Mouse (Mus musculus) hindbrain, embryonic 16.5 days (tissue): ENCODE results near the gene Limch1. TPM values are rescaled to one million over a fixed set of nuclear protein-coding genes. Genes with fewer than 3 reads are reported as not detected.
A peak's percentile ranks its signal among the peaks of the same experiment; 100 is the strongest.

Source experiments
- ATAC-seq: fragments of 200-750 bp; cut with Nextera tagmentation; 2 replicates; pipeline ENCODE4 v1.8.0; 2017; ENCODE audit warnings: moderate TSS enrichment, moderate library complexity
- H3K27ac ChIP-seq: fragments of 300-500 bp; sonication (generic); 2 replicates; pipeline ENCODE4 v1.5.1; 2014; ENCODE audit warnings: low read depth, mild to moderate bottlenecking, control low read depth, low read length, moderate library complexity
- H3K27me3 ChIP-seq: fragments of 300-500 bp; sonication (generic); replicated peaks from 2 replicates; pipeline ENCODE4 v1.6.1; 2014; ENCODE audit warnings: low read length; ENCODE audit not compliant: control insufficient read depth, insufficient read depth
- H3K36me3 ChIP-seq: fragments of 300-500 bp; sonication (generic); 2 replicates; pipeline ENCODE4 v1.6.1; 2014; ENCODE audit warnings: mild to moderate bottlenecking, low read length, moderate library complexity, mixed read lengths; ENCODE audit not compliant: control insufficient read depth, insufficient read depth
- H3K4me1 ChIP-seq: fragments of 300-500 bp; sonication (generic); 2 replicates; pipeline ENCODE4 v1.6.1; 2014; ENCODE audit warnings: low read depth, low read length; ENCODE audit not compliant: control insufficient read depth, insufficient read depth
- H3K4me2 ChIP-seq: fragments of 300-500 bp; sonication (generic); 2 replicates; pipeline ENCODE4 v1.6.1; 2014; ENCODE audit warnings: mild to moderate bottlenecking, low read length, control low read depth, moderate library complexity
- H3K4me3 ChIP-seq: fragments of 300-500 bp; sonication (generic); 2 replicates; pipeline ENCODE4 v1.5.1; 2014; ENCODE audit warnings: mild to moderate bottlenecking, low read length, control low read depth, moderate library complexity
- H3K9ac ChIP-seq: fragments of 300-500 bp; sonication (generic); 2 replicates; pipeline ENCODE4 v1.6.1; 2014; ENCODE audit warnings: low read depth, mild to moderate bottlenecking, control low read depth, low read length, moderate library complexity
- H3K9me3 ChIP-seq: fragments of 300-500 bp; sonication (generic); 2 replicates; pipeline ENCODE4 v1.6.1; 2014; ENCODE audit warnings: mild to moderate bottlenecking, low read length, moderate library complexity; ENCODE audit not compliant: control insufficient read depth
- WGBS: fragments of 180-500 bp; shearing (Covaris S2); extraction: QIAGEN DNeasy Blood & Tissue Kit; methylation state at CpG from one replicate; pipeline ENCODE4 v1.1.7; 2014; 5-methylcytosine and 5-hydroxymethylcytosine counted together
- polyA plus RNA-seq: library from polyadenylated mRNA; unstranded; fragments of >200 nt; fragmentation: Nextera tagmentation; extraction: Ambion mirVana; gene quantifications from 2 replicates; pipeline ENCODE4 v1.2.1, GENCODE M21; 2015

Gene Limch1
- 48.4 and 50.1 TPM in 2 replicates for polyA plus RNA-seq

- Histone ChIP-seq H3K27me3 (no peaks in the 10 kb centered on the region), H3K36me3 (no peaks in the 10 kb centered on the region), H3K4me1 (peaks cover 24% of the 10 kb centered on the region), H3K4me3 (peak within 1 kb of the TSS; percentile 76), H3K9ac (peak within 1 kb of the TSS; percentile 83), H3K4me2 (peak within 1 kb of the TSS; percentile 82), H3K9me3 (no peaks in the 10 kb centered on the region), H3K27ac (peak within 1 kb of the TSS; percentile 88)
- 0% methylated on average over 33 of the region's 50 CpGs for WGBS
- ATAC-seq = peak; percentile 87
These were observed at the start of gene Limch1 for GRCm38 (mm10) chr5:66745390-66745995. Limch1 (plus strand) TSS chr5:66745827.

- no peak overlapping the region for H3K4me2 ChIP-seq
- no peak overlapping the region for H3K9ac ChIP-seq
- ATAC-seq = 0 out of 2 replicates have a peak, but pooled peaks have one; percentile 37
- no peak overlapping the region for H3K4me3 ChIP-seq
- H3K27ac ChIP-seq = no peak overlapping the region
- no peaks in the 10 kb centered on the region for H3K9me3 ChIP-seq
- H3K36me3 ChIP-seq = no peaks in the 10 kb centered on the region
- no peaks in the 10 kb centered on the region for H3K27me3 ChIP-seq
- H3K4me1 ChIP-seq = no peaks in the 10 kb centered on the region
These were observed 48.5 kb upstream of the Limch1 start for GRCm38 (mm10) chr5:66697119-66697518.

GRCm38 (mm10) chr5:66699911-66700310 lies 45.7 kb upstream of the Limch1 start:
- H3K9me3 ChIP-seq = no peaks in the 10 kb centered on the region

GRCm38 (mm10) chr5:66701951-66702350 lies 43.7 kb upstream of the Limch1 start:
- WGBS = 82% methylated on average over 4 of the region's 4 CpGs
- no peak for ATAC-seq
- Histone ChIP-seq H3K27ac (no peak overlapping the region), H3K9me3 (no peaks in the 10 kb centered on the region), H3K4me2 (no peak overlapping the region), H3K27me3 (no peaks in the 10 kb centered on the region), H3K4me3 (no peak overlapping the region), H3K4me1 (no peaks in the 10 kb centered on the region), H3K9ac (no peak overlapping the region), H3K36me3 (no peaks in the 10 kb centered on the region)

More at GRCm38 (mm10) chr5:66699911-66700310, 45.7 kb upstream of the Limch1 start:
- no peaks in the 10 kb centered on the region for H3K36me3 ChIP-seq
- H3K27me3 ChIP-seq = no peaks in the 10 kb centered on the region
- no peak overlapping the region for H3K9ac ChIP-seq
- H3K27ac ChIP-seq = no peak overlapping the region
- 62% methylated on average over 6 of the region's 6 CpGs for WGBS
- ATAC-seq = no peak
- no peak overlapping the region for H3K4me2 ChIP-seq
- no peaks in the 10 kb centered on the region for H3K4me1 ChIP-seq
- no peak overlapping the region for H3K4me3 ChIP-seq

GRCm38 (mm10) chr5:66703317-66704004 lies 42.2 kb upstream of the Limch1 start:
- H3K9ac ChIP-seq = no peak overlapping the region
- 51% methylated on average over 10 of the region's 10 CpGs for WGBS
- no peak overlapping the region for H3K4me2 ChIP-seq
- H3K4me1 ChIP-seq = no peaks in the 10 kb centered on the region
- no peak for ATAC-seq
- H3K36me3 ChIP-seq = no peaks in the 10 kb centered on the region
- no peaks in the 10 kb centered on the region for H3K9me3 ChIP-seq
- no peak overlapping the region for H3K4me3 ChIP-seq
- H3K27ac ChIP-seq = no peak overlapping the region
- no peaks in the 10 kb centered on the region for H3K27me3 ChIP-seq

DNA sequence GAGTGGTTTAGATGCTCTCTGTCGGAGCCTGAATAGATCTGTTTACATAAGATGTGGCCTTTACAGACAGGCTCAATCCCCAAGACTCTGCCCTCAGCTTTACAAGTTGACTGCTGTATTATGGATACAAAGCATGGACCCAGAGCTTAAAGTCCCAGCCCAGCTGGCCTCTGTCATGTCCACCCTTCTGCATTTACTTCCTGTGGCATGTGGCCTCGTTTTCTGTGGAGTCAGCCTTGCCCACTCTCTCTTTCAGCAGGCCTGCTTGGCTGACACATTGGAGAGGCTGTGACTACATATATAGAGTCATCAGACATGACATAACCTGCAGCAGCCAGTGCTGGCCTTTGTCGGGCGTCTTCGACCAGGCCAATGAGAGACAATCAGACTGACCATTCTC lies 37.8 kb upstream of the Limch1 start:
- 90% methylated on average over 5 of the region's 5 CpGs for WGBS

DNA sequence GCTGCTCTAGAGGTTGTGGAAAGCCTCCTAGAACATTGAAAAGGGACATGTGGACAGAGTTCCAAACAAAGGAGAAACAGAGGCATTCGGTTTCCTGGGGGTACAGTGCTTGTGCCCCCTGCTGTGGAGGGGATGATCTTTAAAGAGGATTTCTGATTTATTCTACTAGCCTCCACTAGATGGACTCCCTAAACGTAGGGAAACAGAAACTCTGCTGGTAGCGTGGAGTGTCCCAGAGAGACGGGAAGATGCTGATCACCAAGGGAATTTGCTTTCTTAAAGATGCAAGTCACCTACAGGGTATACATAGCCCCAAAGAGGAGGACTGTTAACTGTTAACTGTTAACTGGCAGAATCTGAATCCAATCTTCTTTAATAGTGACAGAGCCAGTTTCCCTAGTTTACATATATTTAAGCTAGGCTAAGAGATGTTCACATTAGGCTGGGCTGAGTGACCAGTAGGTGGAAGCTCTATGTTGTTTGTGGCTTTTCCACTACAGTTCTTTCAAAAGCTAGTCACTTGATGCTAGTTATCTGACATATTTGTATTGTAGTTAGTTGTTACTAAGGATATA lies 35.1 kb upstream of the Limch1 start:
- no peaks in the 10 kb centered on the region for H3K9me3 ChIP-seq
- no peak overlapping the region for H3K4me2 ChIP-seq
- H3K27ac ChIP-seq = no peak overlapping the region
- no peak overlapping the region for H3K4me3 ChIP-seq
- ATAC-seq = peak; percentile 50
- no peaks in the 10 kb centered on the region for H3K36me3 ChIP-seq
- H3K27me3 ChIP-seq = no peaks in the 10 kb centered on the region
- 3% methylated on average over 4 of the region's 4 CpGs for WGBS
- no peaks in the 10 kb centered on the region for H3K4me1 ChIP-seq
- H3K9ac ChIP-seq = no peak overlapping the region

More for the DNA sequence above, 37.8 kb upstream of the Limch1 start:
- Histone ChIP-seq H3K9me3 (no peaks in the 10 kb centered on the region), H3K4me3 (no peak overlapping the region), H3K36me3 (no peaks in the 10 kb centered on the region), H3K4me1 (no peaks in the 10 kb centered on the region), H3K27ac (no peak overlapping the region), H3K9ac (no peak overlapping the region), H3K4me2 (no peak overlapping the region), H3K27me3 (no peaks in the 10 kb centered on the region)
- ATAC-seq = no peak

DNA sequence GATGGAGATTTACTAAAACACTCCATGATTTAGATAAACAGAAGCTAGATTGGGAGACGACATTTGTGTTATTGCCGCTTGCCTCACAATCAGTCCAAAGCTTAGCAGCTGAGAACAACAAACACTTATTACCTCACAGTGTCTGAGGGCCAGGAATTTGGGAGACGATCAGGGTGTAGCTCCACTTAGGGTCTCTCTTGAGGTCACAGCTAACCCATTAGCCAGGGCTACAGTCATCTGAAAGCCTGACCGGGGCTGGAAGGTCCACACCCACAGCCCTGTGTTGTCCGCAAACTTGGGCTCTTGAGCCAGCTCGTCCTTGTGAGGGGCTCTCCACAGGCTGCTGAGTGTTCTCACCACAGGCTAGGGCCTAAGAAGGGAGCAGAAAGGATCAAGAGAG lies 32.8 kb upstream of the Limch1 start:
- H3K36me3 ChIP-seq = no peaks in the 10 kb centered on the region
- no peak overlapping the region for H3K4me2 ChIP-seq
- WGBS = 72% methylated on average over 6 of the region's 6 CpGs

DNA sequence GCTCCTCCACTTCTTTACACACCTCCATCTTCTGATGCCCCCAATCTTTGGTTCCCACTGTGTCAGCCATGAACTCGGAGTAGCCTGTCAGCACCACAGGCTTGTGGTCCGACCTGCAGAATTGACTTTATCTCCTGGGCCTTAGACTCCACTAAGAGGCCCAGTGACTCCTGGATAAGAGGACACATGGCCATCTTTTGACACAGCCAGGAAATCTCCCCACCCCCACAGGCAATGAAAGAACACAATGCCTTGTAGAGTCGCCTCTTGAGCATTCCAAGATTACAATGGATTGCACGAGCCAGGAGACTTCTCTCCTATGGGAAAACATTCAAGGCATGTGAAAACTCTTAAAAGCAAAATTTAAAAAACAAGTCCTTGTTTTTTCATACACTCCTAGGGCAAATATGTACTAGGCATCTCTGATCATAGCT lies 30.1 kb upstream of the Limch1 start:
- H3K9me3 ChIP-seq = no peaks in the 10 kb centered on the region
- H3K27me3 ChIP-seq = no peaks in the 10 kb centered on the region
- H3K4me2 ChIP-seq = no peak overlapping the region
- H3K36me3 ChIP-seq = no peaks in the 10 kb centered on the region
- no peak for ATAC-seq
- H3K27ac ChIP-seq = no peak overlapping the region
- WGBS = 54% methylated on average over 4 of the region's 4 CpGs
- no peak overlapping the region for H3K4me3 ChIP-seq
- no peaks in the 10 kb centered on the region for H3K4me1 ChIP-seq
- H3K9ac ChIP-seq = no peak overlapping the region

More for the DNA sequence above, 32.8 kb upstream of the Limch1 start:
- no peaks in the 10 kb centered on the region for H3K9me3 ChIP-seq
- H3K4me3 ChIP-seq = no peak overlapping the region
- H3K27ac ChIP-seq = no peak overlapping the region
- no peaks in the 10 kb centered on the region for H3K27me3 ChIP-seq
- no peak for ATAC-seq
- H3K4me1 ChIP-seq = no peaks in the 10 kb centered on the region
- no peak overlapping the region for H3K9ac ChIP-seq
